Mouse (Mus musculus) heart, embryonic 14.5 days (tissue): ENCODE measurements around the gene Pgrmc2. TPM values are rescaled to one million over a fixed set of nuclear protein-coding genes. Genes with fewer than 3 reads are reported as not detected.

ENCODE experiments used
- ATAC-seq: fragments of 200-750 bp; cut with Nextera tagmentation; 2 replicates; pipeline ENCODE4 v1.8.0; 2017; ENCODE audit warnings: low read depth, moderate TSS enrichment; ENCODE audit not compliant: insufficient number of reproducible peaks, insufficient read depth, low FRiP score
- H3K27ac ChIP-seq, 2 experiments: fragments of 200-500 bp in 1 of 2; fragments of 300-500 bp in 1 of 2; sonication (generic) in 1 of 2; replicated peaks in 1 of 2; 2 replicates each; pipeline ENCODE4 v1.5.1; 2012 to 2014; ENCODE audit warnings: low read depth in 2 of 2, low read length in 2 of 2, control low read depth in 1 of 2, mild to moderate bottlenecking in 1 of 2, mixed read lengths in 1 of 2; ENCODE audit not compliant: control insufficient read depth in 1 of 2, insufficient read depth in 1 of 2
- H3K27me3 ChIP-seq: fragments of 300-500 bp; sonication (generic); 2 replicates; pipeline ENCODE4 v1.6.1; 2014; ENCODE audit warnings: mild to moderate bottlenecking, low read length, control low read depth; ENCODE audit not compliant: control insufficient read depth, insufficient read depth
- H3K36me3 ChIP-seq: fragments of 300-500 bp; sonication (generic); 2 replicates; pipeline ENCODE4 v1.6.1; 2014; ENCODE audit warnings: mild to moderate bottlenecking, control low read depth, low read length, mixed read lengths; ENCODE audit not compliant: control insufficient read depth, insufficient read depth
- H3K4me1 ChIP-seq, 2 experiments: fragments of 200-500 bp in 1 of 2; fragments of 300-500 bp in 1 of 2; sonication (generic) in 1 of 2; 2 replicates each; pipeline ENCODE4 v1.6.1; 2012 to 2014; ENCODE audit warnings: low read length in 2 of 2, control low read depth in 1 of 2, mixed read lengths in 1 of 2; ENCODE audit not compliant: control insufficient read depth in 2 of 2, insufficient read depth in 2 of 2
- H3K4me2 ChIP-seq: fragments of 300-500 bp; sonication (generic); 2 replicates; pipeline ENCODE4 v1.6.1; 2014; ENCODE audit warnings: mild to moderate bottlenecking, low read length
- H3K4me3 ChIP-seq, 2 experiments: fragments of 200-500 bp in 1 of 2; fragments of 300-500 bp in 1 of 2; sonication (generic) in 1 of 2; 2 replicates each; pipeline ENCODE4 v1.5.1; 2012 to 2014; ENCODE audit warnings: low read length in 2 of 2, mild to moderate bottlenecking in 2 of 2, control low read depth in 1 of 2, low read depth in 1 of 2, moderate library complexity in 1 of 2; ENCODE audit not compliant: control insufficient read depth in 1 of 2, insufficient read depth in 1 of 2
- H3K9ac ChIP-seq: fragments of 300-500 bp; sonication (generic); 2 replicates; pipeline ENCODE4 v1.6.1; 2014; ENCODE audit warnings: mild to moderate bottlenecking, low read length
- H3K9me3 ChIP-seq: fragments of 300-500 bp; sonication (generic); 2 replicates; pipeline ENCODE4 v1.6.1; 2016; ENCODE audit warnings: low read length, control low read depth; ENCODE audit not compliant: control insufficient read depth
- WGBS: fragments of 180-500 bp; shearing (Covaris S2); extraction: QIAGEN DNeasy Blood & Tissue Kit; methylation state at CpG from one replicate; pipeline ENCODE4 v1.1.7; 2014; 5-methylcytosine and 5-hydroxymethylcytosine counted together
- polyA plus RNA-seq: library from polyadenylated mRNA; unstranded; fragments of >200 nt; fragmentation: Nextera tagmentation; extraction: Ambion mirVana; gene quantifications from 2 replicates; pipeline ENCODE4 v1.2.1, GENCODE M21; 2014

Pgrmc2 gene
- polyA plus RNA-seq, 1 experiment from 2014 or later, result 39.7 TPM

GRCm38 (mm10) chr3:41107600-41108305 lies 24.9 kb upstream of the Pgrmc2 start:
- H3K9me3 ChIP-seq, result no peaks in the 10 kb centered on the region
- peaks cover 7 to 8% of the 10 kb centered on the region in 2 experiments; a peak in 3 of 4 replicates for H3K4me1 ChIP-seq
- 0 out of 4 replicates have a peak overlapping the region, but pooled peaks of 1 of the 2 experiments have one; percentile 3 for H3K27ac ChIP-seq
- 58% methylated on average over 14 of the region's 14 CpGs for WGBS
- no peak for ATAC-seq
- peak overlapping the region; percentile 9; the same call in 1 of the 2 replicates for H3K4me2 ChIP-seq
- H3K4me3 ChIP-seq, result no peak overlapping the region
- no peaks in the 10 kb centered on the region for H3K27me3 ChIP-seq
- no peaks in the 10 kb centered on the region for H3K36me3 ChIP-seq
- no peak overlapping the region for H3K9ac ChIP-seq

- Histone ChIP-seq H3K27me3 (no peaks in the 10 kb centered on the region), H3K36me3 (no peaks in the 10 kb centered on the region), H3K9ac (no peak overlapping the region), H3K4me3 (no peak overlapping the region), H3K27ac (peak overlapping the region; percentile 53 to 56), H3K4me1 (peaks cover 13 to 24% of the 10 kb centered on the region in 2 experiments), H3K4me2 (no peak overlapping the region), H3K9me3 (no peaks in the 10 kb centered on the region)
- WGBS, result 62% methylated on average over 9 of the region's 9 CpGs
- ATAC-seq, result no peak
Observed at GRCm38 (mm10) chr3:41101905-41102304, 19.1 kb upstream of the Pgrmc2 start.

- WGBS, result 8% methylated on average over 2 of the region's 2 CpGs
- peak overlapping the region; percentile 17 to 65; a peak in 3 of 4 replicates for H3K27ac ChIP-seq
- H3K9ac ChIP-seq, result no peak overlapping the region
- peaks cover 13 to 24% of the 10 kb centered on the region in 2 experiments for H3K4me1 ChIP-seq
- H3K4me3 ChIP-seq, result no peak overlapping the region
- H3K9me3 ChIP-seq, result no peaks in the 10 kb centered on the region
- ATAC-seq, result no peak
- H3K36me3 ChIP-seq, result no peaks in the 10 kb centered on the region
- no peaks in the 10 kb centered on the region for H3K27me3 ChIP-seq
- no peak overlapping the region for H3K4me2 ChIP-seq
Observed at GRCm38 (mm10) chr3:41100157-41100556, 17.3 kb upstream of the Pgrmc2 start.

- Histone ChIP-seq H3K4me1 (peaks cover 13 to 24% of the 10 kb centered on the region in 2 experiments), H3K9ac (no peak overlapping the region), H3K27me3 (no peaks in the 10 kb centered on the region), H3K4me2 (no peak overlapping the region), H3K36me3 (no peaks in the 10 kb centered on the region), H3K4me3 (no peak overlapping the region), H3K9me3 (no peaks in the 10 kb centered on the region), H3K27ac (peak overlapping the region; percentile 17 to 65; a peak in 3 of 4 replicates)
- 65% methylated on average over 1 of the region's 1 CpGs for WGBS
- no peak for ATAC-seq
Observed at GRCm38 (mm10) chr3:41099672-41100071, 16.8 kb upstream of the Pgrmc2 start.

GRCm38 (mm10) chr3:41093210-41093609 lies 10.4 kb upstream of the Pgrmc2 start:
- no peak overlapping the region for H3K9ac ChIP-seq
- no peak overlapping the region for H3K27ac ChIP-seq
- H3K9me3 ChIP-seq, result no peaks in the 10 kb centered on the region
- no peaks in the 10 kb centered on the region for H3K36me3 ChIP-seq
- H3K4me1 ChIP-seq, result peaks cover 0 to 8% of the 10 kb centered on the region in 2 experiments; a peak in 1 of 4 replicates
- H3K4me3 ChIP-seq, result no peak overlapping the region
- H3K27me3 ChIP-seq, result no peaks in the 10 kb centered on the region
- no peak overlapping the region for H3K4me2 ChIP-seq
- no peak for ATAC-seq
- WGBS, result 84% methylated on average over 2 of the region's 2 CpGs

- WGBS, result 77% methylated on average over 4 of the region's 4 CpGs
- no peaks in the 10 kb centered on the region for H3K27me3 ChIP-seq
- no peak overlapping the region for H3K4me2 ChIP-seq
- ATAC-seq, result no peak
- H3K27ac ChIP-seq, result no peak overlapping the region
- H3K36me3 ChIP-seq, result no peaks in the 10 kb centered on the region
- no peak overlapping the region for H3K4me3 ChIP-seq
- H3K4me1 ChIP-seq, result 0 out of 4 replicates have a peak, but pooled peaks cover 0 to 5% of the 10 kb centered on the region in 2 experiments
- H3K9me3 ChIP-seq, result no peaks in the 10 kb centered on the region
- H3K9ac ChIP-seq, result no peak overlapping the region
Observed at GRCm38 (mm10) chr3:41092311-41092710, 9.5 kb upstream of the Pgrmc2 start.

GRCm38 (mm10) chr3:41090839-41091238 lies 8.0 kb upstream of the Pgrmc2 start:
- 49% methylated on average over 2 of the region's 2 CpGs for WGBS
- H3K4me3 ChIP-seq, result no peak overlapping the region
- 0 out of 4 replicates have a peak, but pooled peaks cover 0 to 5% of the 10 kb centered on the region in 2 experiments for H3K4me1 ChIP-seq

More at GRCm38 (mm10) chr3:41090839-41091238, 8.0 kb upstream of the Pgrmc2 start:
- ATAC-seq, result no peak
- Histone ChIP-seq H3K27ac (no peak overlapping the region), H3K27me3 (no peaks in the 10 kb centered on the region), H3K4me2 (no peak overlapping the region), H3K9ac (no peak overlapping the region), H3K9me3 (no peaks in the 10 kb centered on the region), H3K36me3 (no peaks in the 10 kb centered on the region)
